Mouse (Mus musculus): Measurements from ENCODE around the gene Cfap43. TPM values are rescaled to one million over a fixed set of nuclear protein-coding genes. Genes with fewer than 3 reads are reported as not detected.

Cfap43 gene
- polyA plus RNA-seq, 1 experiment from 2014 or later = not detected

DNA sequence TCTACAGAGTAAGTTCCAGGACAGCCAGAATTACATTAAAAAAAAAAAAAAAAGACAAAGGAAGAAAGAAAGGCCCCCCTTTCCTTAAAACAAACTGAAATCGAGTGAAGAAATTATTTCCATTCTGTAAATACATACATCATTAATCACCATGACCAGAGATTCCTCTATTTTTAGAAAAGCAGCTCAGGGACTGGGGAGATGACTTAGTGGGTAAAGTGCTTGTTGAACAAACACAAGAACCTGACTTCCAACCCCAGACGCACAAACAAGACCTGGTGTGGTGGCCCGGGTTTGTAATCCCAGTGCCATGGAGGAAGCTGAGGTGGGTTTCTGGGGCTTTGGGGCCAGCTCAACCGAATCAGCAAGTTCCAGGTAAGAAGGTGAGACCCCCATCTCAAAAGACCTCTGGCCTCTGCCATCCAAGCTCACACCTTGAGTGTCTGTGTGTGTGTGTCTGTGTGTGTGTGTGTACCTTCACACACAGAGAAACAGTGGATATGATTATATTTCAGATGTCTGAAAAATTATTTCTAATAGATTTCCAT lies 51.4 kb downstream of the Cfap43 start:
- Histone ChIP-seq H3K4me1 (ENCODE audit: control insufficient read depth, low read depth, low read length) (peaks cover 2% of the 10 kb centered on the region; the same call in 1 of the 2 replicates), H3K36me3 (ENCODE audit: control insufficient read depth, insufficient read depth) (no peaks in the 10 kb centered on the region), H3K4me2 (ENCODE audit: low read depth, low read length) (no peak overlapping the region), H3K27ac (ENCODE audit: low read length) (no peak overlapping the region), H3K9ac (ENCODE audit: low read depth, low read length) (no peak overlapping the region), H3K4me3 (ENCODE audit: low read depth, low read length) (no peak overlapping the region), H3K9me3 (replicated peaks; ENCODE audit: control insufficient read depth, low read length) (no peaks in the 10 kb centered on the region), H3K27me3 (ENCODE audit: control insufficient read depth, insufficient read depth, low read depth, low read length) (no peaks in the 10 kb centered on the region; the same call in 1 of the 2 replicates)
- 45% methylated on average over 4 of the region's 4 CpGs for WGBS (ENCODE audit: insufficient replicate concordance)
- ATAC-seq (ENCODE audit: low read depth) = no peak

DNA sequence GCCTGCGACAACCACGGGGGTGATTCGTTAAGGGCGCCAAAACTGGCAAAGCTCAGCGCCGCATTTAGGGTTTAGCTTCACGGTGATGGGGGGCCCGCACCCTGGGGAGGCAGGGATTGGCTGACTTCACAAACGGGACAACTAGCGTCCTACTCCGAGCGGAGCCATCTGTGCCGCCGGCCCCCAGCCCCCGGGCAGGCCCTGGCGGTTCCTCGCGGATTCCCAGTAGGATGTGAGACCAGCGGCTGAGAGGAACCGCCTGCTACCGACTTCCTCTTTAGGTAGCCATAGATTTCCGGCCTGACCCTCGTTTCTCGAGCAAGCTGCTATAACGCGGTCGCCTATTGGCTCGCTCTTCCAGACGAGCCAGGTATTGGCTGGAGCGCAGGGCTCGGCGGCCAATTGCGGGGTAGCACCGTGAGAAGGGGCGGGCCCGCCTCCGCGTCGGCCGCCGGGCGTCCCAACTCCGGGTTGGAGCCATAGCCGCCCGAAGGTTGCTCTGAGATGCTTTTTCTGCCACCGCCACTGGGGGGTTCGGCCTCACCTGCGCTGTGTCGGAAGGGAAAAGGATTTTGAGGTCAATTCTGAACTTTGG lies 53.6 kb downstream of the Cfap43 start, which contains the start of gene Gsto2:
Gsto2 (plus strand) TSS at position 182 of the 595 bp plus-strand sequence.
- under 1% methylated on average over 49 of the region's 49 CpGs for WGBS (ENCODE audit: insufficient replicate concordance)
- H3K9ac ChIP-seq (ENCODE audit: low read depth, low read length) = peak within 1 kb of the TSS; percentile 56
- H3K27ac ChIP-seq (ENCODE audit: low read length) = 0 out of 2 replicates have a peak within 1 kb of the TSS, but pooled peaks have one; percentile 47
- peak; percentile 100 for ATAC-seq (ENCODE audit: low read depth)
- H3K4me3 ChIP-seq (ENCODE audit: low read depth, low read length) = peak within 1 kb of the TSS; percentile 66
- peaks cover 2% of the 10 kb centered on the region; the same call in 1 of the 2 replicates for H3K4me1 ChIP-seq (ENCODE audit: control insufficient read depth, low read depth, low read length)
- H3K36me3 ChIP-seq (ENCODE audit: control insufficient read depth, insufficient read depth) = no peaks in the 10 kb centered on the region
- no peaks in the 10 kb centered on the region; the same call in 1 of the 2 replicates for H3K27me3 ChIP-seq (ENCODE audit: control insufficient read depth, insufficient read depth, low read depth, low read length)
- H3K9me3 ChIP-seq (replicated peaks; ENCODE audit: control insufficient read depth, low read length) = no peaks in the 10 kb centered on the region
- peak within 1 kb of the TSS; percentile 91 for H3K4me2 ChIP-seq (ENCODE audit: low read depth, low read length)

DNA sequence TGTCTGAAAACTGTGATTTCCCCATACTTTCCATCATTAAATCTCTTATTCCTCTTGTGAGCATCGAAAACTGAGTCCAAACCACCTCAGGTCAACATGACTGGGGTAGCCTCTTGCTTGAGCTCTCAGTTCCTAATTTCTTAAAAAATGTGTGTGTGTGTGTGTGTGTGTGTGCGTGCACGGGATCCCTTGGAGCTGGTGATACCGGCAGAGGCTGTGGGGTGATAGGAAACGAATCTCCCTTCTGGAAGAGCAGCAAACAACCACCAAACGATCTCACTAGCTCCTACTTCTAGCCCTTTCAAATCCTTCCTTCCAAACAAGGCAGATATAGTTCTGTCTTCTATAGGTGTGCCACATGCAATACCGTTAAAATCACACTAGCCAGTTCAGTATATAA lies 54.4 kb downstream of the Cfap43 start:
- no peak for ATAC-seq (ENCODE audit: low read depth)

DNA sequence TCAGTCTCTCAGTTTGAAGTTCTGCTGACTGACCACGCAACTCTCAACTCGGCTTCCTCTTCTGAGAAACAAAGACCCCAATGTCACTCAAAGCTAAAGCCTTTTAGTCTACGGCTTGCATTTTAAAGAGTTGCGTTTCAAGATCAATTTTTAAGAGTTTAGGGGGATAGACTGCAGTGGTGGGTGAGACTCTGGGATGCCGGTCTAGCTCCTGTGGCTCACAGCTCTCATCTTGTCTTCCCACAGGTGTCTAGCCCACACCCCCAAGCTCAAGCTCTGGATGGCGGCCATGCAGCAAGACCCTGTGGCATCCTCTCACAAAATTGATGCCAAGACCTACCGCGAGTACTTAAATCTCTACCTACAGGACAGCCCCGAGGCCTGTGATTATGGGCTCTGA lies 55.0 kb downstream of the Cfap43 start:
- 81% methylated on average over 9 of the region's 9 CpGs for WGBS (ENCODE audit: insufficient replicate concordance)
- H3K4me2 ChIP-seq (ENCODE audit: low read depth, low read length) = no peak overlapping the region
- ATAC-seq (ENCODE audit: low read depth) = no peak
- H3K27me3 ChIP-seq (ENCODE audit: control insufficient read depth, insufficient read depth, low read depth, low read length) = no peaks in the 10 kb centered on the region; the same call in 1 of the 2 replicates
- no peak overlapping the region for H3K9ac ChIP-seq (ENCODE audit: low read depth, low read length)
- no peaks in the 10 kb centered on the region for H3K9me3 ChIP-seq (replicated peaks; ENCODE audit: control insufficient read depth, low read length)
- peaks cover 3% of the 10 kb centered on the region; the same call in 1 of the 2 replicates for H3K36me3 ChIP-seq (ENCODE audit: control insufficient read depth, insufficient read depth)
- H3K4me3 ChIP-seq (ENCODE audit: low read depth, low read length) = no peak overlapping the region
- peaks cover 2% of the 10 kb centered on the region; the same call in 1 of the 2 replicates for H3K4me1 ChIP-seq (ENCODE audit: control insufficient read depth, low read depth, low read length)
- no peak overlapping the region for H3K27ac ChIP-seq (ENCODE audit: low read length)

More for the DNA sequence above, 54.4 kb downstream of the Cfap43 start:
- Histone ChIP-seq H3K27ac (ENCODE audit: low read length) (no peak overlapping the region), H3K4me1 (ENCODE audit: control insufficient read depth, low read depth, low read length) (peaks cover 2% of the 10 kb centered on the region; the same call in 1 of the 2 replicates), H3K36me3 (ENCODE audit: control insufficient read depth, insufficient read depth) (no peaks in the 10 kb centered on the region), H3K27me3 (ENCODE audit: control insufficient read depth, insufficient read depth, low read depth, low read length) (no peaks in the 10 kb centered on the region; the same call in 1 of the 2 replicates), H3K4me3 (ENCODE audit: low read depth, low read length) (peak overlapping the region; percentile 66), H3K9ac (ENCODE audit: low read depth, low read length) (no peak overlapping the region), H3K4me2 (ENCODE audit: low read depth, low read length) (peak overlapping the region; percentile 91), H3K9me3 (replicated peaks; ENCODE audit: control insufficient read depth, low read length) (no peaks in the 10 kb centered on the region)
- 78% methylated on average over 7 of the region's 7 CpGs for WGBS (ENCODE audit: insufficient replicate concordance)

DNA sequence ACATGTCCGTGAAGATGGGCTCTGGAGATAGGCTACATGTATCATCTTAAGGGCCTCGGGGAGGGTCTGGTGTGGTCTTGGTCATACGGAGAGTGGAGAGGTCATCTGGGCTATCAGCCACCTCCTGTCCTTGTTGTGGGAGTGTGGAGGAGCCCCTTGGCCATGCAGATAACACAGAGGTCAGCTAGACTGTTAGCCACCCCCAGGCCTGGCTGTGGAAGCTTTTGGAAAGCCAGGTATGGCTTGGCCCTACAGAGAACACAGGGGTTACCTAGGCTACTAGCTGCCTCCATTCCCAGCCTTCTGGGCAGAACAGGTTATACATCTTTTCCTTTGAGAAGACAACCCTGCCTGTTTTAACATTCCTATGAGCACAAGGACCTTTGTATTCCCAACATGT lies 56.5 kb downstream of the Cfap43 start:
- H3K4me2 ChIP-seq (ENCODE audit: low read depth, low read length) = no peak overlapping the region
- H3K9ac ChIP-seq (ENCODE audit: low read depth, low read length) = no peak overlapping the region
- no peak for ATAC-seq (ENCODE audit: low read depth)
- H3K27me3 ChIP-seq (ENCODE audit: control insufficient read depth, insufficient read depth, low read depth, low read length) = no peaks in the 10 kb centered on the region; the same call in 1 of the 2 replicates
- no peak overlapping the region for H3K4me3 ChIP-seq (ENCODE audit: low read depth, low read length)
- peaks cover 2% of the 10 kb centered on the region; the same call in 1 of the 2 replicates for H3K4me1 ChIP-seq (ENCODE audit: control insufficient read depth, low read depth, low read length)
- 72% methylated on average over 3 of the region's 3 CpGs for WGBS (ENCODE audit: insufficient replicate concordance)
- H3K27ac ChIP-seq (ENCODE audit: low read length) = no peak overlapping the region
- H3K9me3 ChIP-seq (replicated peaks; ENCODE audit: control insufficient read depth, low read length) = no peaks in the 10 kb centered on the region
- peaks cover 3% of the 10 kb centered on the region; the same call in 1 of the 2 replicates for H3K36me3 ChIP-seq (ENCODE audit: control insufficient read depth, insufficient read depth)

DNA sequence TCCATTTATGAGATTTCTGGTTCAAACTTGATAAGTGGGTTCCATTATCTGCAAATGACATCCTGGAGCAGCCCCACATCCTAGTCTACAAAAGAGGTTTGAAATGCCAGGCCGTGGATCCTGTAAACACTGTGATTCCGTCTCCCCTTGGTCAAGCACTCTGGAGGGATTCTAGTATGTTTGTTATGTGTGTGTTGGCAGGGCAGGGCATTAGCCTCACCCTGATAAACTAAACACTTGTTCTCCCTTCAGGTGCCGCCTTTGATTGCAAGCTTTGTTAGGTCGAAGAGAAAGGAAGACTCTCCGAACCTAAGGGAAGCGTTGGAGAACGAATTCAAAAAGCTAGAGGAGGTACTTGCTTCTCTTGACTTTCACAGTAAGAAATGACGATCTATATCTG lies 59.9 kb downstream of the Cfap43 start:
- H3K36me3 ChIP-seq (ENCODE audit: control insufficient read depth, insufficient read depth) = peaks cover 3% of the 10 kb centered on the region; the same call in 1 of the 2 replicates
- no peaks in the 10 kb centered on the region for H3K9me3 ChIP-seq (replicated peaks; ENCODE audit: control insufficient read depth, low read length)
- H3K9ac ChIP-seq (ENCODE audit: low read depth, low read length) = no peak overlapping the region
- ATAC-seq (ENCODE audit: low read depth) = no peak
- no peak overlapping the region for H3K4me3 ChIP-seq (ENCODE audit: low read depth, low read length)
- peaks cover 12% of the 10 kb centered on the region for H3K4me1 ChIP-seq (ENCODE audit: control insufficient read depth, low read depth, low read length)
- peaks cover 2% of the 10 kb centered on the region; the same call in 1 of the 2 replicates for H3K27me3 ChIP-seq (ENCODE audit: control insufficient read depth, insufficient read depth, low read depth, low read length)
- no peak overlapping the region for H3K27ac ChIP-seq (ENCODE audit: low read length)
- 71% methylated on average over 8 of the region's 8 CpGs for WGBS (ENCODE audit: insufficient replicate concordance)
- no peak overlapping the region for H3K4me2 ChIP-seq (ENCODE audit: low read depth, low read length)

DNA sequence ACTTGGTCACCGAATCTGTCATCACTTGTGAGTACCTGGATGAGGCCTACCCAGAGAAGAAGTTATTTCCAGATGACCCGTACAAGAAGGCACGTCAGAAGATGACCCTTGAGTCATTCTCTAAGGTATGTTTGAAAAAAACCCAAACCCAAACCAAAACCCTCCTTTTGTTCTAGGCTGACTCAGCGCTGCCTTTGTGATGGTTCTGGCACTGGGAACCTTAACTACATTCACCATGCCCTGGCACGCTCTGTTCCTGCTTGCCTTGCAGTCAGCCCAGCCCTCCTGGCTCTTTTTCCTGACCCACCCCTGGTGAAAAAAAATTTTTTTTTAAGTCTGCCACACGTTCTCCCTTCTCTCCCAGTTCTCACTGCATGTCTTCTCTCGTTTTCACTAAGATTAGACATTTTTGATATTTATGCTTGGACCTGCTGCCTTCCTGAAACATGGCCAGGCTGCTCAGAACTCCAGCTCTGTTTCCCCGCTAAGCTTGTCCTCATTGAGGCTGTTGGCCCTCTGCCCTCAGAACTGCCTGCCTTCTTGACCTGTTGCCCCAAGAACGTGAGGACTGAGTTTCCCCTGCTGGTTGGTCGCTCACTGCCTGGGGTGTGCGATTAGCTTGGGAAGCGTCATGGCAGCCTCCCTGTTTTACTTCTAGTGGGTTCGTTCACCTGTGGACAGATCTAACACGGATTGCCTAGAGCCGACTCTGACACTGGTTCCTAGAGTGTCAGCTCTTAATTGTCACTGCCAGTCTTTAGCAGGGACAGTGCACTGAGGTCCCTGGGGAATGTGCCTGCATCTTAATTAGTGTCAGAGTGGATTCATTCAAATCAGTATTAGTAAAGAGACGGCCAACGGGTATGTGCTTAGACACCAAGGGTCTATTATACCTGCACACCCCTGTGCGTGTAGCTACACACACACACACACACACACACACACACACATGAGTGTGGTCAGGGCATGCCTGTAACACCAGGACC lies 60.8 kb downstream of the Cfap43 start:
- 75% methylated on average over 18 of the region's 18 CpGs for WGBS (ENCODE audit: insufficient replicate concordance)
- Histone ChIP-seq H3K27me3 (ENCODE audit: control insufficient read depth, insufficient read depth, low read depth, low read length) (peaks cover 6% of the 10 kb centered on the region; the same call in 1 of the 2 replicates), H3K4me3 (ENCODE audit: low read depth, low read length) (no peak overlapping the region), H3K27ac (ENCODE audit: low read length) (no peak overlapping the region), H3K9ac (ENCODE audit: low read depth, low read length) (no peak overlapping the region), H3K9me3 (replicated peaks; ENCODE audit: control insufficient read depth, low read length) (no peaks in the 10 kb centered on the region), H3K4me2 (ENCODE audit: low read depth, low read length) (no peak overlapping the region), H3K36me3 (ENCODE audit: control insufficient read depth, insufficient read depth) (peaks cover 3% of the 10 kb centered on the region; the same call in 1 of the 2 replicates), H3K4me1 (ENCODE audit: control insufficient read depth, low read depth, low read length) (peaks cover 12% of the 10 kb centered on the region)
- ATAC-seq (ENCODE audit: low read depth) = no peak

DNA sequence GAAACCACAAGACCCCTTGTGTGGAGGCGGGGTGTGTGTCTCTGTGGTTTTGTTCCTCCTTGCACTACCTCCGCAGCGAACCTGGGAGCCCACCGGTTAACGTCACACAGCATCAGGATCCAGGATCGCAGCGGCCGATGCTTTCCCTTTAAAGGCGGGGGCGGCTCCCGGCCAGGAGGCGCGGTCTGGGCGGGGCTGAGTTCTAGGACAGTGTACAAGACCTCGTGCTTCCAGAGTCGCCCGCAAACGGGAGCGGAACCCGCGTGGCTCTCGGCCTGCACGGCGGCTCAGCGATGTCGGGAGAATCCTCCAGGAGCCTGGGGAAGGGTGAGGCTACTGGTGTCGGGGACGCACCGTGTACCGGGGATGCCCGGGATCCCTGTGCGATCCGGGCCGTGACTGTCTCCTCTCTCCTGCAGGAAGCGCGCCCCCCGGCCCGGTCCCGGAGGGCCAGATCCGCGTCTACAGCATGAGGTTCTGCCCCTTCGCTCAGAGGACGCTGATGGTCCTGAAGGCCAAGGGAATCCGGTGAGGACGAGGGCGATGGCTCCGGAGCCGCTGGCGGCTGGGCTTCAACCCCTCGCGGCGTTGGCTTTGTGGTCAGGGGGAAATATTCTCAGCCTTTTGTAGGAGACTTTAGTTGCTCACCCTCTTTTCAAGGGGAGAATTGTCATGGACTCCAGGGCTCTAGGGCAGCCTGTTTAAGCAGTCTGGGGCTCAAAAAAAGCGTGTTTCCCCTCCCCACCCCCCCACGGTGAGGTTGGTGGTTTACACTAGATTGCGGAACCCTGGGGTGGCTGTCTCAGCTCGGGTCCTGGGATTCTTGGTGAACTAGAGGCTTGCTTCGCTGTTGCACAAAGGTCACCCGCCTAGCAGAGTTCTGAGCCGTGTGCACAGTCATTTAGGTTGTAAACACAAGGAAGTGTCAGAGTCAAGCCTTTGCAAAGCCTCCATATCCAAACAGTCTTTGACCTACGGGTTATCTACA lies 64.0 kb downstream of the Cfap43 start, which contains the start of gene Gsto1:
Gsto1 (plus strand) TSS at position 175 of the 988 bp plus-strand sequence.
- Histone ChIP-seq H3K36me3 (ENCODE audit: control insufficient read depth, insufficient read depth) (peaks cover 3% of the 10 kb centered on the region; the same call in 1 of the 2 replicates), H3K4me2 (ENCODE audit: low read depth, low read length) (peak within 1 kb of the TSS; percentile 94), H3K27me3 (ENCODE audit: control insufficient read depth, insufficient read depth, low read depth, low read length) (peaks cover 6% of the 10 kb centered on the region; the same call in 1 of the 2 replicates), H3K4me3 (ENCODE audit: low read depth, low read length) (peak within 1 kb of the TSS; percentile 69), H3K9me3 (replicated peaks; ENCODE audit: control insufficient read depth, low read length) (no peaks in the 10 kb centered on the region), H3K27ac (ENCODE audit: low read length) (peak within 1 kb of the TSS; percentile 82), H3K9ac (ENCODE audit: low read depth, low read length) (peak within 1 kb of the TSS; percentile 65), H3K4me1 (ENCODE audit: control insufficient read depth, low read depth, low read length) (peaks cover 12% of the 10 kb centered on the region)
- ATAC-seq (ENCODE audit: low read depth) = peak; percentile 91
- WGBS (ENCODE audit: insufficient replicate concordance) = under 1% methylated on average over 60 of the region's 60 CpGs

Data from liver, embryonic 16.5 days (tissue).